Mouse (Mus musculus) ES-E14 (cell line): ENCODE measurements around the gene Eef1akmt2. TPM values are rescaled to one million over a fixed set of nuclear protein-coding genes. Genes with fewer than 3 reads are reported as not detected.

Experiments used
- DNase-seq: peaks from one replicate; pipeline ENCODE4 v3.0.0-alpha.2; 2013; ENCODE audit warnings: low read depth, low spot score
- H3K27ac ChIP-seq: 2 replicates; pipeline ENCODE4 v1.5.1; 2012; ENCODE audit warnings: low read depth, mild to moderate bottlenecking, low read length, moderate library complexity, mixed read lengths; ENCODE audit not compliant: poor library complexity, insufficient read depth, severe bottlenecking
- H3K36me3 ChIP-seq: 2 replicates; pipeline ENCODE4 v1.6.1; 2012; ENCODE audit warnings: mild to moderate bottlenecking, low read length, moderate library complexity, mixed read lengths; ENCODE audit not compliant: control insufficient read depth, poor library complexity, insufficient read depth, severe bottlenecking
- H3K4me1 ChIP-seq, 2 experiments: fragments of 150-350 bp in 1 of 2; sonication (generic) in 1 of 2; 2 replicates each; pipeline ENCODE4 v1.6.1; 2012; ENCODE audit warnings: low read length in 2 of 2, mild to moderate bottlenecking in 1 of 2, mixed read lengths in 1 of 2; ENCODE audit not compliant: control insufficient read depth in 2 of 2, insufficient read depth in 2 of 2, poor library complexity in 1 of 2
- H3K4me3 ChIP-seq, 2 experiments: fragments of 150-350 bp in 1 of 2; sonication (generic) in 1 of 2; 2 replicates each; pipeline ENCODE4 v1.5.1; 2012; ENCODE audit warnings: low read length in 2 of 2, low read depth in 1 of 2, mild to moderate bottlenecking in 1 of 2, mixed read lengths in 1 of 2; ENCODE audit not compliant: insufficient read depth in 1 of 2, poor library complexity in 1 of 2, severe bottlenecking in 1 of 2
- H3K9ac ChIP-seq: 2 replicates; pipeline ENCODE4 v1.6.1; 2012; ENCODE audit warnings: low read depth, mild to moderate bottlenecking, low read length, mixed read lengths; ENCODE audit not compliant: poor library complexity, insufficient read depth, severe bottlenecking
- H3K9me3 ChIP-seq: fragments of 150-350 bp; sonication (generic); 2 replicates; pipeline ENCODE4 v1.6.1; 2012; ENCODE audit warnings: low read depth, mild to moderate bottlenecking, low read length; ENCODE audit not compliant: control insufficient read depth, insufficient read depth
- CHD2 ChIP-seq: IDR thresholded peaks from 2 replicates; pipeline ENCODE4 v1.6.1; 2014; ENCODE audit warnings: mild to moderate bottlenecking, low read depth, low read length, inconsistent platforms
- HCFC1 ChIP-seq: IDR thresholded peaks from 2 replicates; pipeline ENCODE4 v1.6.1; 2012; ENCODE audit warnings: low read length, inconsistent platforms, borderline replicate concordance; ENCODE audit not compliant: insufficient read depth
- MAFK ChIP-seq: IDR thresholded peaks from 2 replicates; pipeline ENCODE4 v1.6.1; 2014; ENCODE audit warnings: mild to moderate bottlenecking, low read depth, low read length, inconsistent platforms; ENCODE audit not compliant: insufficient read depth
- ZC3H11A ChIP-seq: IDR thresholded peaks from 2 replicates; pipeline ENCODE4 v1.6.1; 2012; ENCODE audit warnings: low read depth, mild to moderate bottlenecking, inconsistent platforms, low read length, borderline replicate concordance
- ZNF384 ChIP-seq: IDR thresholded peaks from 2 replicates; pipeline ENCODE4 v1.6.1; 2012; ENCODE audit warnings: low read depth, low read length, inconsistent platforms
- in situ Hi-C, 2 experiments: fragments of 600-800 bp; cut with MboI; formaldehyde crosslinking; loops; one replicate each; pipeline ENCODE4 v1.15.1; 2025; ENCODE audit warnings: low sequenced_read_pairs in 2 of 2, inconsistent platforms in 1 of 2; ENCODE audit not compliant: unreplicated experiment in 2 of 2
- total RNA-seq: library from RNA; depleted of rRNA; stranded (reverse); fragments of 300-350 nt; gene quantifications from 2 replicates; pipeline ENCODE4 v1.2.3, GENCODE M21; 2012

The Eef1akmt2 gene
- total RNA-seq, 1 experiment: 17.9 TPM

GRCm38 (mm10) chr7:132853361-132853760, 888 bp upstream of the Eef1akmt2 start:
- TF ChIP-seq ZNF384 (no peak), CHD2 (no peak), MAFK (no peak), HCFC1 (no peak), ZC3H11A (no peak)
- Histone ChIP-seq H3K9ac (no peak overlapping the region), H3K4me1 (0 out of 4 replicates have a peak, but pooled peaks cover 0 to 2% of the 10 kb centered on the region in 2 experiments), H3K36me3 (peaks cover 2% of the 10 kb centered on the region; the same call in 1 of the 2 replicates), H3K9me3 (no peaks in the 10 kb centered on the region), H3K4me3 (no peak overlapping the region), H3K27ac (no peak overlapping the region)
- in situ Hi-C loops: no loop called here
- no peak for DNase-seq

GRCm38 (mm10) chr7:132843152-132843551, 9.3 kb downstream of the Eef1akmt2 start:
- no peaks in the 10 kb centered on the region for H3K4me1 ChIP-seq
- TF ChIP-seq ZC3H11A (no peak), MAFK (no peak), HCFC1 (no peak), ZNF384 (no peak), CHD2 (no peak)
- H3K27ac ChIP-seq: no peak overlapping the region
- no peak for DNase-seq
- H3K9ac ChIP-seq: no peak overlapping the region
- no peaks in the 10 kb centered on the region for H3K9me3 ChIP-seq
- in situ Hi-C loops: no loop called here
- H3K4me3 ChIP-seq: no peak overlapping the region
- peaks cover 3% of the 10 kb centered on the region for H3K36me3 ChIP-seq

GRCm38 (mm10) chr7:132842455-132842854, 10.0 kb downstream of the Eef1akmt2 start:
- in situ Hi-C loops: no loop called here
- Histone ChIP-seq H3K27ac (no peak overlapping the region), H3K4me1 (no peaks in the 10 kb centered on the region), H3K9ac (no peak overlapping the region), H3K4me3 (no peak overlapping the region), H3K9me3 (no peaks in the 10 kb centered on the region), H3K36me3 (peaks cover 3% of the 10 kb centered on the region)
- TF ChIP-seq CHD2 (no peak), ZC3H11A (no peak), MAFK (no peak), ZNF384 (no peak)
- no peak for DNase-seq

GRCm38 (mm10) chr7:132841287-132841686, 11.2 kb downstream of the Eef1akmt2 start:
- no peak overlapping the region for H3K9ac ChIP-seq
- H3K27ac ChIP-seq: no peak overlapping the region
- in situ Hi-C loops: no loop called here
- no peaks in the 10 kb centered on the region for H3K4me1 ChIP-seq
- H3K9me3 ChIP-seq: no peaks in the 10 kb centered on the region
- H3K4me3 ChIP-seq: no peak overlapping the region
- no peak for DNase-seq
- no peak for TF ChIP-seq ZNF384
- no peak for TF ChIP-seq HCFC1
- no peak for TF ChIP-seq MAFK
- TF ChIP-seq CHD2: no peak
- TF ChIP-seq ZC3H11A: no peak
- H3K36me3 ChIP-seq: peaks cover 3% of the 10 kb centered on the region

- no peak for TF ChIP-seq ZC3H11A
- TF ChIP-seq MAFK: no peak
- no peak for TF ChIP-seq ZNF384
- TF ChIP-seq CHD2: no peak
- no peak for TF ChIP-seq HCFC1
- Histone ChIP-seq H3K4me3 (no peak overlapping the region), H3K27ac (no peak overlapping the region), H3K9me3 (peaks cover 6% of the 10 kb centered on the region; the same call in 1 of the 2 replicates), H3K9ac (no peak overlapping the region), H3K4me1 (no peaks in the 10 kb centered on the region), H3K36me3 (peaks cover 9% of the 10 kb centered on the region)
- in situ Hi-C loops: no loop called here
- DNase-seq: no peak
Observed at GRCm38 (mm10) chr7:132830955-132831354, 21.5 kb downstream of the Eef1akmt2 start.
